Mouse (Mus musculus): Measurements from ENCODE around the gene Dnah2.

DNA sequence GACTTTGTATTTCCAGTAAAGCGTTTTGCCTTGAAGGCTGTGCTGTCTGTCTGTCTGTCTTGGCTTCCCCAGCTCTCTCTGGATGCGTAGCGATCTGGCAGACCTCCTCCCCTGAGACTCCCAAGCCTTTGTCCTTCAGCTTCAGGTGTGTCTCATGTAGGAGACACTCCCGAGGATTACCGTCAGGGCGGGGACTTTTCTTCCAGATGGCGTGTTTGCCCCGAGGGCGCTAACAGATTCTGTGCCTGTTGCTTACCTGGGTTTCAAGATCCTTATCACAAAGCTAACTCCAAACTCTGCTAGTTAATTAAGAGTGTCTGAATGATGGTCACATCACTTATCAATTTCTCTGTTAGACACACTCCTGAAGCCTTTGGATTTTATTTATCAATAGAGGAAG lies 79.6 kb downstream of the Dnah2 start:
- TF ChIP-seq CTCF (IDR thresholded peaks at IDR 0.05 in 2 of 3, conservative IDR thresholded peaks at IDR 0.05 in 1 of 3; ENCODE audit: control insufficient read depth in 1 of 3, insufficient read depth in 1 of 3, low read depth in 2 of 3, low read length in 3 of 3, poor library complexity in 1 of 3, severe bottlenecking in 1 of 3): no peak
- no peak for TF ChIP-seq CHD1 (IDR thresholded peaks at IDR 0.05; ENCODE audit: low read depth, low read length)

All from MEL (cell line).